ENCODE assay signal across 28 mouse cellular contexts in the genomic region with DNA sequence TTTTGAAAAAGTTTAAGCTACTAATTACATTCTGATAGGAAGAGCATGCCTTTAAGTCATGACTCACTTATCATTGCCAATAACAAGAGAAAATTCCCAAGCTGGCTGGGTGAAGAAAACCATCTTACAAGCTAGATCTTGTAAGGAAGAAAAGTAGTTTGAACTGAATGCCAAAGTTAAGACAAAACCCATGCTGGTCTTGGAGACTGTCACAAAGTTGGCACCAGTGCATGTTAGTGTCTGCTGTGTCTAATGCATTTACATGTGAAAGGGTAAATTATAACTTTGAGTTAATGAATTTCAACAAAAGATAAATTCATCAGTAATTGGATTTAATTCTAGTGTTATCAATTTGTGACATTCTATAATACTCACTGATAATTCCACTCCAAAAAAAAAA.
"Had no signal": no experiment of that assay in that cellular context is flagged by ENCODE, and none has a peak within 500 bp of the region (broad histone marks: within the 10 kb centered on the region; RNA-seq: fewer than 3 reads in every experiment).

No protein-coding gene starts in this region.

- H3K4me1 ChIP-seq: heart, embryonic 13.5 days; heart, embryonic 15.5 days; hindbrain, embryonic 10.5 days; hindbrain, embryonic 12.5 days; hindbrain, embryonic 15.5 days; intestine, embryonic 15.5 days; limb, embryonic 10.5 days; limb, embryonic 12.5 days; liver, embryonic 13.5 days; liver, embryonic 15.5 days had no signal

- H3K4me2 ChIP-seq: heart, embryonic 11.5 days; heart, embryonic 13.5 days; heart, embryonic 15.5 days; hindbrain, embryonic 12.5 days; hindbrain, embryonic 15.5 days; intestine, embryonic 15.5 days; limb, embryonic 12.5 days; liver, embryonic 11.5 days; liver, embryonic 13.5 days; liver, embryonic 15.5 days had no signal

- H3K36me3 ChIP-seq: heart, embryonic 13.5 days; heart, embryonic 15.5 days; hindbrain, embryonic 10.5 days; hindbrain, embryonic 12.5 days; hindbrain, embryonic 15.5 days; intestine, embryonic 15.5 days; limb, embryonic 10.5 days; limb, embryonic 12.5 days; liver, embryonic 13.5 days; liver, embryonic 15.5 days had no signal

- ATAC-seq: inflammation-experienced regulatory T-cells, adult 6 months; intestine, embryonic 15.5 days; intestine, postnatal 0 days had no signal

- H3K27ac ChIP-seq: gastrocnemius, adult 2 months; heart, adult 2 months; heart, embryonic 13.5 days; heart, embryonic 15.5 days; hindbrain, embryonic 10.5 days; hindbrain, embryonic 12.5 days; hindbrain, embryonic 15.5 days; intestine, embryonic 15.5 days; layer of hippocampus, adult 2 months; left cerebral cortex, adult 2 months; limb, embryonic 10.5 days; limb, embryonic 12.5 days; liver, embryonic 13.5 days; liver, embryonic 15.5 days had no signal

- DNase-seq: gastrocnemius, adult 2 months; gastrocnemius, postnatal 10 days; gastrocnemius, postnatal 25 days; heart, adult 2 months; heart, postnatal 14 days; heart, postnatal 4 days; kidney, adult 18-20 months; kidney, adult 8-10 months; kidney, postnatal 10 days; kidney, postnatal 25 days; kidney, postnatal 4 days; liver; liver, embryonic 13.5 days had no signal

- H3K4me3 ChIP-seq: gastrocnemius, adult 2 months; heart, adult 2 months; heart, embryonic 13.5 days; heart, embryonic 15.5 days; hindbrain, embryonic 10.5 days; hindbrain, embryonic 12.5 days; hindbrain, embryonic 15.5 days; intestine, embryonic 15.5 days; layer of hippocampus, adult 2 months; left cerebral cortex, adult 2 months; limb, embryonic 10.5 days; limb, embryonic 12.5 days; liver, embryonic 13.5 days; liver, embryonic 15.5 days had no signal

- H3K9me3 ChIP-seq: heart, embryonic 13.5 days; heart, embryonic 15.5 days; hindbrain, embryonic 10.5 days; hindbrain, embryonic 12.5 days; hindbrain, embryonic 15.5 days; intestine, embryonic 15.5 days; limb, embryonic 10.5 days; limb, embryonic 12.5 days; liver, embryonic 13.5 days; liver, embryonic 15.5 days had no signal

- H3K9ac ChIP-seq: heart, embryonic 13.5 days; heart, embryonic 15.5 days; hindbrain, embryonic 12.5 days; hindbrain, embryonic 15.5 days; intestine, embryonic 15.5 days; limb, embryonic 12.5 days; liver, embryonic 13.5 days; liver, embryonic 15.5 days had no signal

- H3K27me3 ChIP-seq: heart, embryonic 13.5 days; heart, embryonic 15.5 days; hindbrain, embryonic 12.5 days; hindbrain, embryonic 15.5 days; intestine, embryonic 15.5 days; limb, embryonic 12.5 days; liver, embryonic 13.5 days; liver, embryonic 15.5 days had no signal
